Mouse (Mus musculus): ENCODE data around the gene Rsph14. TPM values are rescaled to one million over a fixed set of nuclear protein-coding genes. Genes with fewer than 3 reads are reported as not detected.

The Rsph14 gene
- polyA plus RNA-seq, 1 experiment from 2014 or later = 8.8 TPM

DNA sequence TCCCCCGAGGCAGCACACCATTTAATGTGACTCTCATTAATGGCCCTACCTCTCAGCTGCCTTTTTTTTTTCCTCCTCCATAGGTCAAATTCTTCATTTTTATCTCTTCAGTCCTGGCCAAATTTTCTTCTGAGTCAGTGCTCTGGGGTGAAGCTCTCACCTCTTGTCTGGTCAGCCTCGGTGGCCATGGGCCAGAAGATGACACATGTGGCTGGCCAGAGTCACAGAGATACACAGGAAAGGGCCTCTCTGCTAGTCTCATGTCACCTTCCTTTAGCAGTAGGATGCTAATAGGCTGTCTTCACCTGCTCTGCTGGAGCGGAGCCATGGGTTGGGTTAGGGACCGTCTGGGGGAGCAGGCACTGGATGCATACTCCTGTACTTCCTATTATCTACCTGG, 54.3 kb downstream of the Rsph14 start:
- H3K27me3 ChIP-seq (replicated peaks; ENCODE audit: insufficient read depth, low read length) = no peaks in the 10 kb centered on the region
- H3K9me3 ChIP-seq (ENCODE audit: low read length) = no peaks in the 10 kb centered on the region
- no peaks in the 10 kb centered on the region for H3K4me1 ChIP-seq (ENCODE audit: insufficient read depth, low read depth, low read length)
- no peak overlapping the region for H3K4me2 ChIP-seq (replicated peaks; ENCODE audit: low read depth, low read length)
- DNase-seq (ENCODE audit: low spot score) (no peak), ATAC-seq (no peak)
- H3K36me3 ChIP-seq (ENCODE audit: insufficient read depth, low read length) = no peaks in the 10 kb centered on the region
- H3K9ac ChIP-seq (replicated peaks; ENCODE audit: low read depth) = no peak overlapping the region
- WGBS = 76% methylated on average over 4 of the region's 4 CpGs
- no peak overlapping the region for H3K4me3 ChIP-seq (ENCODE audit: low read depth, low read length)
- H3K27ac ChIP-seq (ENCODE audit: low read length) = no peak overlapping the region
- TF ChIP-seq CTCF (IDR thresholded peaks at IDR 0.05) (no peak), EP300 (IDR thresholded peaks at IDR 0.05) (no peak)

- no peak overlapping the region for H3K4me3 ChIP-seq (ENCODE audit: low read depth, low read length)
Observed at GRCm38 (mm10) chr10:74976429-74976828, 56.0 kb downstream of the Rsph14 start.

DNA sequence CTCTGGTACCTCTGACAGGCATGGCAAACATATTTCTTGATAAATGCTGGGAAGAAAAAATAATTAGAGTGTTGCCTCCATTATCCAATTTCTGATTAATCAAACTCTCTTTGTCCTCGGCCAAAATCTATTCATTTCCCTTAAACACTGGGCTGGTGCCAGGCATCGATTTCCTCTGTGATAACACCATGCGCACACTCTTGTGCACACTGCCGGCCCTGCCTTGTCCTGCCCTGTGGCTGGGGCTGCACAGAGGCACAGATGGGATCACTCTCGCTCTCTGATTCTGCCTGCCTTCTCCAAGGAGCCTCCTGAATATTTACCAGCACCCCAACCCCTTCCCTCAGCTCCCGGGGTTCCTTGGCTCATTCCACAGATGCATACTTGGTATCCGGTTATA, 56.8 kb downstream of the Rsph14 start:
- TF ChIP-seq EP300 (IDR thresholded peaks at IDR 0.05) (no peak), CTCF (IDR thresholded peaks at IDR 0.05) (no peak)
- 54% methylated on average over 7 of the region's 7 CpGs for WGBS
- no peak overlapping the region for H3K4me2 ChIP-seq (replicated peaks; ENCODE audit: low read depth, low read length)
- H3K36me3 ChIP-seq (ENCODE audit: insufficient read depth, low read length) = no peaks in the 10 kb centered on the region
- no peak overlapping the region for H3K9ac ChIP-seq (replicated peaks; ENCODE audit: low read depth)
- DNase-seq (ENCODE audit: low spot score) (no peak), ATAC-seq (no peak)
- H3K9me3 ChIP-seq (ENCODE audit: low read length) = no peaks in the 10 kb centered on the region
- H3K27me3 ChIP-seq (replicated peaks; ENCODE audit: insufficient read depth, low read length) = no peaks in the 10 kb centered on the region
- H3K4me1 ChIP-seq (ENCODE audit: insufficient read depth, low read depth, low read length) = no peaks in the 10 kb centered on the region
- no peak overlapping the region for H3K27ac ChIP-seq (ENCODE audit: low read length)
- no peak overlapping the region for H3K4me3 ChIP-seq (ENCODE audit: low read depth, low read length)

More at GRCm38 (mm10) chr10:74976429-74976828, 56.0 kb downstream of the Rsph14 start:
- TF ChIP-seq CTCF (IDR thresholded peaks at IDR 0.05) (no peak), EP300 (IDR thresholded peaks at IDR 0.05) (no peak)
- WGBS = 42% methylated on average over 7 of the region's 7 CpGs
- Histone ChIP-seq H3K4me1 (ENCODE audit: insufficient read depth, low read depth, low read length) (no peaks in the 10 kb centered on the region), H3K4me2 (replicated peaks; ENCODE audit: low read depth, low read length) (no peak overlapping the region), H3K27ac (ENCODE audit: low read length) (no peak overlapping the region), H3K36me3 (ENCODE audit: insufficient read depth, low read length) (no peaks in the 10 kb centered on the region), H3K9me3 (ENCODE audit: low read length) (no peaks in the 10 kb centered on the region), H3K27me3 (replicated peaks; ENCODE audit: insufficient read depth, low read length) (no peaks in the 10 kb centered on the region), H3K9ac (replicated peaks; ENCODE audit: low read depth) (no peak overlapping the region)
- ATAC-seq (no peak), DNase-seq (ENCODE audit: low spot score) (no peak)

- H3K4me2 ChIP-seq (replicated peaks; ENCODE audit: low read depth, low read length) = no peak overlapping the region
- no peak overlapping the region for H3K9ac ChIP-seq (replicated peaks; ENCODE audit: low read depth)
- no peak for ATAC-seq
- no peak overlapping the region for H3K4me3 ChIP-seq (ENCODE audit: low read depth, low read length)
- no peak for DNase-seq (ENCODE audit: low spot score)
- no peak overlapping the region for H3K27ac ChIP-seq (ENCODE audit: low read length)
- no peaks in the 10 kb centered on the region; the same call in 1 of the 2 replicates for H3K36me3 ChIP-seq (ENCODE audit: insufficient read depth, low read length)
- WGBS = 65% methylated on average over 6 of the region's 6 CpGs
- no peaks in the 10 kb centered on the region for H3K9me3 ChIP-seq (ENCODE audit: low read length)
- TF ChIP-seq CTCF (IDR thresholded peaks at IDR 0.05) (no peak), EP300 (IDR thresholded peaks at IDR 0.05) (no peak)
- no peaks in the 10 kb centered on the region for H3K4me1 ChIP-seq (ENCODE audit: insufficient read depth, low read depth, low read length)
- 0 out of 2 replicates have a peak, but pooled peaks cover 4% of the 10 kb centered on the region for H3K27me3 ChIP-seq (replicated peaks; ENCODE audit: insufficient read depth, low read length)
Observed at GRCm38 (mm10) chr10:74973026-74973425, 59.4 kb downstream of the Rsph14 start.

DNA sequence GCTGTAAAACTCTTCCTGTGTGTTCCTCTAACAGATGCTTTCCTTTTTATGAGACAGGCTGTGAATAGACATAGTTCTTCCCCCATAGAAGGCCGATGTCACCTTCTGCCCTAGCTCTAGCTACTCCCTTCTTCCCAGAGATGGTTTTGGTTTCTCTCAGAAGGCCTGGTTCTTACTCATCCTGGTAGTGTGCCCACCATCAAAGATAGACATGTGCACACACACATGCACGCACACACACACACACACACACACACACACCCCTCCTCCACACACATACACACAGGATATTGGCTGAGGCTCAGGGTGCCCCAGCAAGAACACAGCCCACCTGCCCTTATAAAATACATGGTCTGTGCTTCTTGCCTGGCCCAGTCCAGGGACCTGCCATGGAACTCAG, 63.1 kb downstream of the Rsph14 start:
- Histone ChIP-seq H3K4me3 (ENCODE audit: low read depth, low read length) (no peak overlapping the region), H3K9me3 (ENCODE audit: low read length) (no peaks in the 10 kb centered on the region), H3K36me3 (ENCODE audit: insufficient read depth, low read length) (no peaks in the 10 kb centered on the region; the same call in 1 of the 2 replicates), H3K27ac (ENCODE audit: low read length) (no peak overlapping the region), H3K4me1 (ENCODE audit: insufficient read depth, low read depth, low read length) (no peaks in the 10 kb centered on the region), H3K9ac (replicated peaks; ENCODE audit: low read depth) (no peak overlapping the region), H3K27me3 (replicated peaks; ENCODE audit: insufficient read depth, low read length) (0 out of 2 replicates have a peak, but pooled peaks cover 10% of the 10 kb centered on the region), H3K4me2 (replicated peaks; ENCODE audit: low read depth, low read length) (no peak overlapping the region)
- ATAC-seq (no peak), DNase-seq (ENCODE audit: low spot score) (no peak)
- WGBS = 77% methylated on average over 2 of the region's 2 CpGs
- TF ChIP-seq EP300 (IDR thresholded peaks at IDR 0.05) = no peak

GRCm38 (mm10) chr10:74967651-74968267, 64.6 kb downstream of the Rsph14 start:
- no peak for TF ChIP-seq CTCF (IDR thresholded peaks at IDR 0.05)
- TF ChIP-seq EP300 (IDR thresholded peaks at IDR 0.05) = no peak
- Histone ChIP-seq H3K27ac (ENCODE audit: low read length) (no peak overlapping the region), H3K4me1 (ENCODE audit: insufficient read depth, low read depth, low read length) (no peaks in the 10 kb centered on the region), H3K4me2 (replicated peaks; ENCODE audit: low read depth, low read length) (peak overlapping the region; percentile 91), H3K9me3 (ENCODE audit: low read length) (no peaks in the 10 kb centered on the region), H3K4me3 (ENCODE audit: low read depth, low read length) (peak overlapping the region; percentile 51), H3K36me3 (ENCODE audit: insufficient read depth, low read length) (no peaks in the 10 kb centered on the region; the same call in 1 of the 2 replicates), H3K9ac (replicated peaks; ENCODE audit: low read depth) (no peak overlapping the region), H3K27me3 (replicated peaks; ENCODE audit: insufficient read depth, low read length) (0 out of 2 replicates have a peak, but pooled peaks cover 10% of the 10 kb centered on the region)
- no peak for ATAC-seq
- WGBS = 4% methylated on average over 25 of the region's 25 CpGs
- no peak for DNase-seq (ENCODE audit: low spot score)

Measured in lung, postnatal 0 days (tissue).